In genomic region chr8:78749861-78750825, GRCm38 (mm10) we compare ENCODE assay signal across 23 mouse cellular contexts.
A peak's percentile ranks its signal among the peaks of the same experiment; 100 is the strongest.
DNase-seq lines count a peak whose midpoint lies in the region; ATAC-seq lines count a peak whose summit lies in the region.
"Had no signal": no experiment of that assay in that cellular context is flagged by ENCODE, and none has a peak within 500 bp of the region (broad histone marks: within the 10 kb centered on the region; RNA-seq: fewer than 3 reads in every experiment).

No protein-coding gene starts in this region.

- no peak overlapping the region for H3K9ac ChIP-seq in midbrain, embryonic 11.5 days (ENCODE audit: low read length)
- no peak overlapping the region for H3K9ac ChIP-seq in midbrain, embryonic 16.5 days (ENCODE audit: low read depth, low read length)
- H3K9ac ChIP-seq in embryonic facial prominence, embryonic 11.5 days (replicated peaks; ENCODE audit: low read length), result no peak overlapping the region
- H3K9ac ChIP-seq in limb, embryonic 15.5 days, result no peak overlapping the region
- H3K9ac ChIP-seq: heart, embryonic 12.5 days; liver, embryonic 14.5 days; midbrain, embryonic 15.5 days had no signal

- no peaks in the 10 kb centered on the region for H3K36me3 ChIP-seq in heart, embryonic 10.5 days
- H3K36me3 ChIP-seq in midbrain, embryonic 11.5 days (ENCODE audit: control insufficient read depth, insufficient read depth, low read length), result no peaks in the 10 kb centered on the region
- no peaks in the 10 kb centered on the region for H3K36me3 ChIP-seq in midbrain, embryonic 16.5 days (ENCODE audit: control insufficient read depth, insufficient read depth, low read length)
- H3K36me3 ChIP-seq in embryonic facial prominence, embryonic 11.5 days (replicated peaks; ENCODE audit: control insufficient read depth, insufficient read depth, low read depth, low read length), result no peaks in the 10 kb centered on the region
- H3K36me3 ChIP-seq in limb, embryonic 15.5 days, result no peaks in the 10 kb centered on the region
- H3K36me3 ChIP-seq: heart, embryonic 12.5 days; midbrain, embryonic 15.5 days had no signal

- H3K4me2 ChIP-seq in midbrain, embryonic 11.5 days, result no peak overlapping the region
- H3K4me2 ChIP-seq in midbrain, embryonic 16.5 days (ENCODE audit: low read length), result no peak overlapping the region
- no peak overlapping the region for H3K4me2 ChIP-seq in embryonic facial prominence, embryonic 11.5 days (ENCODE audit: low read depth, low read length)
- no peak overlapping the region for H3K4me2 ChIP-seq in limb, embryonic 15.5 days
- H3K4me2 ChIP-seq: heart, embryonic 12.5 days; midbrain, embryonic 15.5 days had no signal

- ATAC-seq in midbrain, embryonic 11.5 days (ENCODE audit: low FRiP score), result no peak
- ATAC-seq in midbrain, embryonic 16.5 days, result no peak
- ATAC-seq in embryonic facial prominence, embryonic 11.5 days (replicated peaks; ENCODE audit: insufficient number of reproducible peaks, low FRiP score, low TSS enrichment, low read depth), result no peak; the same call in 1 of the 2 replicates
- no peak for ATAC-seq in limb, embryonic 15.5 days (ENCODE audit: insufficient number of reproducible peaks, low FRiP score, low TSS enrichment, low read depth)
- ATAC-seq: forebrain, embryonic 14.5 days; hindbrain, postnatal 0 days; midbrain, embryonic 15.5 days had no signal

- no peak overlapping the region for H3K4me3 ChIP-seq in heart, embryonic 10.5 days
- no peak overlapping the region for H3K4me3 ChIP-seq in midbrain, embryonic 11.5 days (ENCODE audit: low read depth, low read length)
- H3K4me3 ChIP-seq in midbrain, embryonic 16.5 days (ENCODE audit: low read depth, low read length), result no peak overlapping the region
- H3K4me3 ChIP-seq in embryonic facial prominence, embryonic 11.5 days (ENCODE audit: low read depth, low read length), result no peak overlapping the region
- no peak overlapping the region for H3K4me3 ChIP-seq in limb, embryonic 15.5 days
- H3K4me3 ChIP-seq: heart, embryonic 12.5 days; left cerebral cortex, adult 2 months; midbrain, embryonic 15.5 days had no signal

- no peaks in the 10 kb centered on the region for H3K9me3 ChIP-seq in heart, embryonic 10.5 days
- H3K9me3 ChIP-seq in midbrain, embryonic 11.5 days (ENCODE audit: control insufficient read depth, low read length), result no peaks in the 10 kb centered on the region
- H3K9me3 ChIP-seq in midbrain, embryonic 16.5 days (replicated peaks; ENCODE audit: control insufficient read depth, low read length, poor library complexity, severe bottlenecking), result no peaks in the 10 kb centered on the region
- H3K9me3 ChIP-seq in embryonic facial prominence, embryonic 11.5 days (replicated peaks; ENCODE audit: control insufficient read depth, low read length), result no peaks in the 10 kb centered on the region
- no peaks in the 10 kb centered on the region for H3K9me3 ChIP-seq in limb, embryonic 15.5 days
- H3K9me3 ChIP-seq: heart, embryonic 12.5 days; midbrain, embryonic 15.5 days had no signal

- H3K27me3 ChIP-seq in heart, embryonic 10.5 days (ENCODE audit: insufficient read depth, poor library complexity, severe bottlenecking), result no peaks in the 10 kb centered on the region; the same call in 1 of the 2 replicates
- no peaks in the 10 kb centered on the region for H3K27me3 ChIP-seq in midbrain, embryonic 11.5 days (ENCODE audit: control insufficient read depth, insufficient read depth, low read length)
- H3K27me3 ChIP-seq in midbrain, embryonic 16.5 days (ENCODE audit: control insufficient read depth, insufficient read depth, low read depth, low read length), result no peaks in the 10 kb centered on the region
- no peaks in the 10 kb centered on the region for H3K27me3 ChIP-seq in embryonic facial prominence, embryonic 11.5 days (ENCODE audit: control insufficient read depth, insufficient read depth, low read length)
- no peaks in the 10 kb centered on the region for H3K27me3 ChIP-seq in limb, embryonic 15.5 days
- H3K27me3 ChIP-seq: heart, embryonic 12.5 days; midbrain, embryonic 15.5 days had no signal

- no peak overlapping the region for H3K27ac ChIP-seq in heart, embryonic 10.5 days
- H3K27ac ChIP-seq in midbrain, embryonic 11.5 days (ENCODE audit: low read depth, low read length), result no peak overlapping the region
- H3K27ac ChIP-seq in midbrain, embryonic 16.5 days (ENCODE audit: low read length), result no peak overlapping the region
- H3K27ac ChIP-seq in embryonic facial prominence, embryonic 11.5 days (replicated peaks; ENCODE audit: low read depth, low read length), result no peak overlapping the region
- H3K27ac ChIP-seq in limb, embryonic 15.5 days, result peak overlapping the region; percentile 57; the same call in 1 of the 2 replicates
- H3K27ac ChIP-seq: hindbrain, postnatal 0 days; left cerebral cortex, adult 2 months; liver, embryonic 14.5 days; midbrain, embryonic 15.5 days had no signal

- no peaks in the 10 kb centered on the region for H3K4me1 ChIP-seq in heart, embryonic 10.5 days
- no peaks in the 10 kb centered on the region for H3K4me1 ChIP-seq in midbrain, embryonic 11.5 days (ENCODE audit: control insufficient read depth, insufficient read depth, low read length)
- H3K4me1 ChIP-seq in midbrain, embryonic 16.5 days (ENCODE audit: control insufficient read depth, insufficient read depth, low read length), result no peaks in the 10 kb centered on the region
- H3K4me1 ChIP-seq in embryonic facial prominence, embryonic 11.5 days (ENCODE audit: control insufficient read depth, insufficient read depth, low read length), result no peaks in the 10 kb centered on the region
- H3K4me1 ChIP-seq in limb, embryonic 15.5 days, result peaks cover 17% of the 10 kb centered on the region
- H3K4me1 ChIP-seq: midbrain, embryonic 15.5 days had no signal

- intact Hi-C loops in heart, postnatal 14 days (cut with DNase I), result loop anchor here (10.0 kb wide), 2 partner anchors 145 to 335 kb away; no protein-coding TSS in a partner anchor

- DNase-seq in heart, embryonic 10.5 days (ENCODE audit: low spot score), result peak; percentile 56
- DNase-seq in heart, postnatal 14 days, result no peak
- DNase-seq in midbrain, embryonic 11.5 days (ENCODE audit: low spot score, missing footprints), result peak; percentile 53
- peak; percentile 49 for DNase-seq in embryonic facial prominence, embryonic 11.5 days (ENCODE audit: low spot score)
- DNase-seq in kidney, adult 8-10 months, result no peak
- no peak for DNase-seq in thymus, postnatal 10 days (ENCODE audit: low spot score in 2 of 2)
- DNase-seq: B cell, adult 2 months; cerebellum, adult 9-10 months; gastrocnemius, postnatal 36 days; heart, postnatal 4 days; kidney, adult 2 months; kidney, postnatal 25 days; left cerebral cortex, postnatal 4 days; right cerebral cortex, postnatal 25 days; thymus, postnatal 14 days had no signal

- 74% methylated on average over 8 of the region's 8 CpGs for WGBS in heart, embryonic 10.5 days
- 82% methylated on average over 8 of the region's 8 CpGs for WGBS in midbrain, embryonic 11.5 days
- WGBS in midbrain, embryonic 16.5 days, result 83% methylated on average over 8 of the region's 8 CpGs
- 64% methylated on average over 8 of the region's 8 CpGs for WGBS in embryonic facial prominence, embryonic 11.5 days
- WGBS in limb, embryonic 15.5 days, result 68% methylated on average over 8 of the region's 8 CpGs

Comparison
In these comparisons a context has a peak if more than half of its experiments do, and no peak if none do; other contexts are left out.
1. DNase-seq: peak in heart, embryonic 10.5 days (single experiment), midbrain, embryonic 11.5 days (single experiment) and embryonic facial prominence, embryonic 11.5 days (single experiment); none in heart, postnatal 14 days (0 of 2), kidney, adult 8-10 months (0 of 2) and thymus, postnatal 10 days (0 of 2).